Mouse (Mus musculus) kidney, adult 2 months (tissue): ENCODE measurements around the gene Ikzf1.

ENCODE experiments used
- CTCF ChIP-seq: fragments of 200-500 bp; conservative IDR thresholded peaks from 2 replicates; pipeline ENCODE4 v1.5.1; 2011; ENCODE audit warnings: low read depth, mild to moderate bottlenecking, control low read depth, low read length, moderate library complexity, mixed read lengths; ENCODE audit not compliant: insufficient read depth, insufficient read length
- POLR2A ChIP-seq: fragments of 200-500 bp; IDR thresholded peaks from one replicate; pipeline ENCODE4 v1.6.1; 2011; ENCODE audit warnings: low read depth, low read length, control low read depth

DNA sequence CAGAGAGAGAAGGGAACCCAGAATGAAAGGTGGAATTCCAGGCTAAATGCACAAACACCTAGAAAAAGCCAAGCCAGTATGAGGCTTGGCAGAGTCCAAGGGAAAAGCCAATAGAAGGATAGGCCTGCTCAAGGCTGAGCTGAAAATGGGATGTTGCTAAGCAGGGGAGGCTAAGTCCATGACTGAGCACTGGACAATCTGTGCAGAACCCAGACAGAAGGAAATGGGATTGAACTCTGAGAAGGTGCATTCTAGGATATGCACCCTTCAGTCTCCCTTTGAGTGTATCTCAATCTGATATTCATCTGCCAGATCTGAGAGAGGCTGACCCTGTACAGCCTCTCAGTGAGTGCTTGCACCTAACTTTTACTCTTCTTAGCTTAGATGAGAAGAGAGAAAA is 25.9 kb downstream of the Ikzf1 start:
- no peak for TF ChIP-seq POLR2A
- no peak for TF ChIP-seq CTCF
